Mouse (Mus musculus) cerebellum, adult 2 months (tissue): ENCODE measurements around the gene P2rx1.
A peak's percentile ranks its signal among the peaks of the same experiment; 100 is the strongest.

Experiments used
- CTCF ChIP-seq: fragments of 200-500 bp; IDR thresholded peaks from 2 replicates; pipeline ENCODE4 v1.5.1; 2011; ENCODE audit warnings: low read depth, mild to moderate bottlenecking, control low read depth, low read length, moderate library complexity, borderline replicate concordance; ENCODE audit not compliant: insufficient read depth
- POLR2A ChIP-seq: fragments of 200-500 bp; IDR thresholded peaks from 2 replicates; pipeline ENCODE4 v1.6.1; 2011; ENCODE audit warnings: low read length, control low read depth, borderline replicate concordance; ENCODE audit not compliant: insufficient read depth

DNA sequence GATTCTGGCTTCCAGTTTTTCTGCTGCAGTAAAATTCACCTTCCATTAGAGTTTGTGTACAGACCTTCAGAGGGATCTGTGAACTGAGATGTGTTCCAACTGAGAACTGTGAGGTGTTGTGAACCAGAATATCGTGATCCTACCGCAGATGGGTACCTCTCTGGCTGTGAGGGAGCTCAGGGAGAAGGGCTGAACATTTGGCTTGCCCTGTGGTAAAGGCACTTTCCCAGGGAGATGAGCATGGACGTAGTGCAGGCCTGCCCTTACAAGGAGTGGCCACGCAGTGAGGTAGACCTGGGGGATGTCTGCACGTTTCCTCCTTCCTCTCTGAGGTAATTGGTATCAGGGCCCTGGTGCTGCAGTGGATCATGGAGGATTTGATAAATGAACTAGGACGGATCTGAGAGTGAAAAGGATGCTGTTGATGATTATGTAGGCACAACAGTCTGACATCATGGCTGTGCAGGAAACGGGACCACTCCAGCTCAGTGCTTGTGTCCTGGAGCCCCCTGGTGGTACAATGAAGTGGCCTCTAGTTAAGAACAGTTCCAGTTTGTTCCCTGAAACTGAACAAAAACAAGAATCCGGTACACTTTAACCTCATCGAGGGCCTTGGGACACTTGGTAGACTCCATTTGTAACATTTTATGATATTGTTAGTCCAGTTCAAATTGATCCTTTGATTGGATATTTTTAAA, 40.3 kb downstream of the P2rx1 start:
- TF ChIP-seq CTCF: peak; percentile 71
- no peak for TF ChIP-seq POLR2A
